Mouse (Mus musculus): ENCODE results near the gene Phldb3. TPM values are rescaled to one million over a fixed set of nuclear protein-coding genes. Genes with fewer than 3 reads are reported as not detected.
A peak's percentile ranks its signal among the peaks of the same experiment; 100 is the strongest.
"Not testable (repeated sequence)": the region's sequence is repeated elsewhere in the genome, so short reads cannot be mapped to it uniquely, and the experiment has no call there.

Gene Phldb3
- polyA plus RNA-seq, 1 experiment from 2014 or later = not detected

DNA sequence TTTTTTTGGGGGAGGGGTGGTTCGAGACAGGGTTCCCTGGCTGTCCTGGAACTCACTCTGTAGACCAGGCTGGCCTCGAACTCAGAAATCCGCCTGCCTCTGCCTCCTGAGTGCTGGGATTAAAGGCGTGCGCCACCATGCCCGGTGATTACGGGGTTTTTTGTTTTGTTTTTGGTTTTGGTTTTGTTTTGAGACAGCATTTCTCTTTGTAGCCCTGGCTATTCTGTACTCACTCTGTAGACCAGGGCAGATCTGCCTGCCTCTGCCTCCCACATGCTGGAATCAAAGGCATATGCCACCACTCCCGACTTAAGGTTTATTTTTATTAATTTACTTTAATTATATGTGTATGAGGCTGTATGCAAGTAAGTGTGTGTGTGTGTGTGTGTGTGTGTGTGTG, 7.8 kb downstream of the Phldb3 start:
- 87% methylated on average over 8 of the region's 8 CpGs for WGBS
- not testable (repeated sequence) for H3K36me3 ChIP-seq; H3K4me1 ChIP-seq (replicated peaks); H3K4me3 ChIP-seq; H3K4me2 ChIP-seq; ATAC-seq (ENCODE audit: low read depth); H3K27ac ChIP-seq (replicated peaks); H3K9me3 ChIP-seq; H3K9ac ChIP-seq
- peaks cover 13% of the 10 kb centered on the region for H3K27me3 ChIP-seq

DNA sequence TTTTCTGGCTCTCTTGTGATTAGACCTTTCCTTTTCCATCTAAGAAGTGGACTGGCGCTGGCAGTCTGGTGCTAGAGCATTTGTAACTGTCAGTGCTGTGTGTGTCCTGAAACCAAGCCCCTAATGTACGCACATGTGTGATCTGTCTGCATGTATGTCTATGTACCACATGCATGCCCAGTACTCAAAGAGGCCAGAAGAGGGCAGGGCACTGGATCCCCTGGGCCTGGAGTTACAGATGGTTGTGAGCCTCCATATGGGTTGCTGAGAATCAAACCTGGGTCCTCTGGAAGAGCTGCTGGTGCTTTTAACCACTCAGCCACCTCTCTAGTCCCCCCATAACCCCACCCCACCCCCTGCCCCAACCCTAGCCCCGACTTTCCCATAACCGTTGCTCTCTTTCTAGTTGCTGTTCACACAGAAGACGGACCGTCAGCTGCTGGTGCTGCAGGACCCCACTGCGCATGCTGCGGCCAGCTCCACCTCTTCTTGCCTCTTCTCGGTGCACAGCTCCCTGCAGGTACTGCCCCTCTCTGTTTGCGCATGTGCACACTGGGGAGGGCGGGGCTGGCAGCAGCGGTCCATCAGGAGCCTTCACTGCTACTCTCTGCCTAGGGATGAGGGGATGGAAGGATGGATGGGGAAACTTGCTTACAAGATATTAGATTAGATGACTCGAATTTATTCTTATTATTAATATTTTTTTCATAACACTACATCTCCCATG, 9.3 kb downstream of the Phldb3 start:
- no peaks in the 10 kb centered on the region for H3K4me1 ChIP-seq (replicated peaks)
- H3K27ac ChIP-seq (replicated peaks) = no peak overlapping the region
- ATAC-seq (ENCODE audit: low read depth) = no peak
- no peak overlapping the region for H3K4me3 ChIP-seq
- no peak overlapping the region for H3K9ac ChIP-seq
- no peak overlapping the region for H3K4me2 ChIP-seq
- H3K27me3 ChIP-seq = 0 out of 2 replicates have a peak, but pooled peaks cover 2% of the 10 kb centered on the region
- 52% methylated on average over 13 of the region's 13 CpGs for WGBS
- no peaks in the 10 kb centered on the region for H3K36me3 ChIP-seq
- no peaks in the 10 kb centered on the region for H3K9me3 ChIP-seq

DNA sequence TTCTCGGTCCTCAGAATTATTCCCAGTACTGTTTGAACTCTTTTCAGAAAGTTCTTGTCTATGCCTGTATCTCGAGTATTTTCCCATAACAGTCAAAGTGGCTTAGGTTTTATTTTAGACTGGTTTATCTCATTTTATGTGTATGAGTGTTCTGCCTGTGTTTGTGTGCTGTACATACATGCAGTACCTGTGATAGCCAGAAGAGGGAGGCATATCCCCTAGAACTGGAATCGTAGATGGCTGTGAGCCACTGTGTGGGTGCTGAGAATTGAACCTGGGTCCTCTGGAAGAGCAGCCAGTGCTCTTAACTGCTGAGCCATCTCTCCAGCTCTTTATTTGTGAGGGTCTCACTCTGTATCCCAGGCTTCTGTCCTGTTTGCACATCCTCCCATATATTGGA, 10.6 kb downstream of the Phldb3 start:
- H3K27me3 ChIP-seq = 0 out of 2 replicates have a peak, but pooled peaks cover 2% of the 10 kb centered on the region
- H3K4me3 ChIP-seq = no peak overlapping the region
- no peak for ATAC-seq (ENCODE audit: low read depth)
- H3K27ac ChIP-seq (replicated peaks) = no peak overlapping the region
- H3K9me3 ChIP-seq = no peaks in the 10 kb centered on the region
- no peaks in the 10 kb centered on the region for H3K4me1 ChIP-seq (replicated peaks)
- H3K4me2 ChIP-seq = no peak overlapping the region
- 82% methylated on average over 3 of the region's 3 CpGs for WGBS
- no peak overlapping the region for H3K9ac ChIP-seq
- H3K36me3 ChIP-seq = no peaks in the 10 kb centered on the region

DNA sequence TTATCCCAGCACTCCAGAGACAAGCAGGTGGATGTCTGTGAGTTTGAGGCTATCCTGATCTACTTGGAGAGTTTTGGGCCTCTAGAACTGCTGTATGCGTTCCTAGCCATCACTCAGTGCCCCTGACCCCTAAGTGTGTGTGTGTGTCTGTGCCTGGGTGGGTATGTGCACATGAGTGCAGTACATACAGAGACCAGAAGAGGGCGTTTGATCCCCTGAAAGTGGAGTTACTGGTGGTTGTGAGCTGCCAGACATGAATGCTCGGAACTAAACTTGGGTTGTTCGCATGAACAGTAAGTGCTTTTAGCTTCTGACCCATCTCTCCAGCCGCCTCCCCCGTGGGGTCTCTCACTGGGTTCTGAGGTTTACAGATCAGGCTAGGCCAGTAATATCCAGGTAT, 12.4 kb downstream of the Phldb3 start:
- Histone ChIP-seq H3K4me3 (no peak overlapping the region), H3K27me3 (0 out of 2 replicates have a peak, but pooled peaks cover 5% of the 10 kb centered on the region), H3K9ac (no peak overlapping the region), H3K9me3 (no peaks in the 10 kb centered on the region), H3K4me2 (no peak overlapping the region), H3K27ac (replicated peaks) (no peak overlapping the region), H3K36me3 (no peaks in the 10 kb centered on the region), H3K4me1 (replicated peaks) (no peaks in the 10 kb centered on the region)
- 81% methylated on average over 6 of the region's 6 CpGs for WGBS
- no peak for ATAC-seq (ENCODE audit: low read depth)

DNA sequence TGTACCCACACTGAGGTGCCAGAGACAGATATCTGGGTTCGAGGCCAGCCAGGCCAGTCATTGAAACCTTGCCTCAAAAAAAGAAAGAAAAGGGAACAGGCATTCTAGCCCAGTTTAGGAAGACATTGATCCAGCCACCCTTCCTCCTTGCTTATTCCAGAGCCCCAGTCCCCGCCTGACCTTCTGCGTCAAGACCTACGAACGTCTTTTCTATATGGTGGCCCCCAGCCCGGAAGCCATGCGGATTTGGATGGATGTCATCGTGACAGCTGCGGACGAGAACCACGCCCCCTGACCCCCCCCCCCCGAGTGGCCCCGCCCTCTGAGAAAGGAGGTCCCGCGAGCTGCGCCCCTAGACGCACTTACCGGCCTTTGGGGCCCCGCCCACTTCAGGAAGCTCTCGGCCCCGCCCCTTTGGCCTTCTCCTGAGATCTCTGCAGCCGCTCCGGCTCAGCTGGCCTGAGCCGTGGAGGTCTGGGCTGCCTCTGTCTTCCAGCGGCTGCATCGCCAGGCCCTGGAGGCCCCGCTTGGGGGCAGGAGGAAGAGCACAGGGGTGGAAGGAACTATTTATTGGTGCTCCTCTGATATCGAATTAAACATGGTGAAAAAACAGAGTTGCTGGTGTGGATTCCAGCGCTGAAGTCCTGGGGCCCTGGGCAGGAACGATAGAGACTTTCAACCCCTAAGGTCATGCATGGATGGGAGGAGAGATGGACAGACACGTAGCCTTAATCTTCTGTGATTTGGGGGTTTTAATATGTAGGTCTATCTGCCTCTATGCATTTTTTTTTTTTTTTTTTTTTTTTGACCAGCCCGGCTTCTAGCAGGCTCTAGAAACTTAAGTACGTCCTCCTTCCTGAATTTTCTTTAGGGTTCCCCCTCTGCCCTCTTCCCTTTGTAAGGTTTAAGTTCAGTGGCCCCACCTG, 18.4 kb downstream of the Phldb3 start:
- H3K4me3 ChIP-seq = peak overlapping the region; percentile 32
- H3K4me2 ChIP-seq = peak overlapping the region; percentile 59
- WGBS = 7% methylated on average over 32 of the region's 33 CpGs
- no peaks in the 10 kb centered on the region for H3K36me3 ChIP-seq
- peaks cover 10% of the 10 kb centered on the region; the same call in 1 of the 2 replicates for H3K27me3 ChIP-seq
- H3K27ac ChIP-seq (replicated peaks) = no peak overlapping the region
- no peaks in the 10 kb centered on the region for H3K9me3 ChIP-seq
- H3K9ac ChIP-seq = peak overlapping the region; percentile 60
- ATAC-seq (ENCODE audit: low read depth) = peak; percentile 52; the same call in 1 of the 2 replicates
- H3K4me1 ChIP-seq (replicated peaks) = peaks cover 7% of the 10 kb centered on the region

DNA sequence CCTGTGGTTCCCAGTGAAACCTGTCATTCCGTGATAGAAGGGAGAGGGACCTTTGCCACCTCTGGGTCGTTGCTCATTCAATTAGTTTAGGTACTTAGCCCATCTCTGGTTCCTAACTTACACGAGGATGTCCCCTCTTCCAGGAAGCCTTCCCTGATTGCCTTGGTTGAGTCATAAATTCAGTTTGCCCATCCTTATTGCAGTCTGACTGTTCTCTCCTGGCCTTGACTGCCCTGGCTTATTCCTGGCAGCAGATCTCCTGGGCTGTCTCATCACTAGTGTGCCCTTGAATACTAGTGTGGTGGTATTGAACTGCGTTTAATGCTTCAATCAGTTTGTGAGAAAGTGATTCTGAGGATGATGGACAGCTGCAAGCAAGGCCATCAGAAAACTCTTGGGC, 19.1 kb downstream of the Phldb3 start:
- H3K27me3 ChIP-seq = peaks cover 17% of the 10 kb centered on the region
- no peak overlapping the region for H3K9ac ChIP-seq
- H3K4me1 ChIP-seq (replicated peaks) = peaks cover 7% of the 10 kb centered on the region
- WGBS = 74% methylated on average over 4 of the region's 4 CpGs
- no peak overlapping the region for H3K4me3 ChIP-seq
- no peak overlapping the region for H3K27ac ChIP-seq (replicated peaks)
- no peaks in the 10 kb centered on the region for H3K9me3 ChIP-seq
- H3K36me3 ChIP-seq = no peaks in the 10 kb centered on the region
- no peak overlapping the region for H3K4me2 ChIP-seq
- no peak for ATAC-seq (ENCODE audit: low read depth)

DNA sequence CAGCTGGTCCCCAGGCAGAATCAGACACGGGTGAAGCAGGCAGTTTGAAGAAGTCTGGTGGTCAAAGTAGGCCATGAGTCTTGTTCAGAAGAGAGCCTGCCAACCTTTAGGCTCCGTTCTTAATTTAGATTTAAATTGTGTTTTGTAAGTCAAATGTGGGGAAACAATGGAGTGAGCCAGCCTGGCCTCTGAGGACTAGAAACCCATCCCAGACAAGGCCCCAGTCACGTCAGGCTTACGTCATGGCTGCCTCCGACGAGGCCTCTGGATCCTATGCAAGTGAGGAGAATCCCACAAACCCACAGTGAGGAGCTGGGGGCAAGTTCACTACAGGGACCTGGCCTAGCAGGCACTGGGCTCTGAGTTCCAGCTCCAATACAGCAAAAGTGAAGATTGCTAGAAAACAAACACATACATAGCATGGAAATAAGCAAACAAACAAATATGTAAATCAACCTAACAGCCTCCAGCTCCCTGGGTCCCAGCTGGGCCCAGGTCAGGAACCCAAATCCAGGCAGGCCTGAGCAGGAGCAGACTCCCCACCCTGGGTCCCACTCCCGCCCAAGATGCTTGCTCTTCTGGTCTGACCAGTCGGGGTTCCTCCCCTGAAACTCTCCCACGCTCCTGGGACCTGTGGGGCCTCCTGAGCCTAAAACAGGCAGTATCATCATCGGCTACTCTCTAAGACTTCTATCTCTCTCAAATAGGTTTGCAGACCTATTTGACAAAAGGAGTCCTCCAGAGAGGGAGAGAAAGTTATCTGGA, 19.7 kb downstream of the Phldb3 start:
- no peak for ATAC-seq (ENCODE audit: low read depth)
- Histone ChIP-seq H3K4me2 (no peak overlapping the region), H3K27me3 (peaks cover 21% of the 10 kb centered on the region), H3K36me3 (no peaks in the 10 kb centered on the region), H3K9me3 (no peaks in the 10 kb centered on the region), H3K9ac (no peak overlapping the region), H3K27ac (replicated peaks) (no peak overlapping the region), H3K4me1 (replicated peaks) (peaks cover 7% of the 10 kb centered on the region), H3K4me3 (no peak overlapping the region)
- WGBS = 67% methylated on average over 10 of the region's 10 CpGs

DNA sequence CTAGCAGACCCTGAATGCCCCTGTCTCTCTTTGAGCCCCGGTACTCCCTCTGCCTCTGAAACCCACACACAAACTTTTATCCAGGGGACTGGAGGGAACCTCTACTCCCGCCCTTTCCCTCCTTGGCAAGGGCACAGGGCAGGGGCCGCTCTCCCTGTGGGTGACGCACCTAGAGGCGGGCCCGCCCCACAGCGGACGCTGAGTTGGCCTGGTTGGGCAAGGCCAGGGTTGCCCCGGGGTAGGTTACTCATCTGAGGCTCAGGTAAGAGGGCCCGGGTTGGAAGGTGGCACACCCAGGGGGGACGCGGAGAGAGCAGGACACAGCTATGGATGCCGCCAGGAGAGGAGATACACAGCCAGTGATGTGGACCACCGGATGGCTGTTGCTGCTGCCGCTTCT, 25.7 kb downstream of the Phldb3 start, which contains the start of gene Lypd3:
Gene Lypd3, plus strand, starts transcription at position 287 of the 400 bp plus-strand sequence.
- H3K9ac ChIP-seq = no peak within 1 kb of the TSS
- ATAC-seq (ENCODE audit: low read depth) = no peak
- H3K36me3 ChIP-seq = no peaks in the 10 kb centered on the region
- 17% methylated on average over 15 of the region's 15 CpGs for WGBS
- peaks cover 71% of the 10 kb centered on the region for H3K27me3 ChIP-seq
- no peaks in the 10 kb centered on the region for H3K9me3 ChIP-seq
- no peak within 1 kb of the TSS for H3K4me3 ChIP-seq
- H3K4me2 ChIP-seq = peak within 1 kb of the TSS; percentile 34
- no peak within 1 kb of the TSS for H3K27ac ChIP-seq (replicated peaks)
- H3K4me1 ChIP-seq (replicated peaks) = peaks cover 23% of the 10 kb centered on the region

DNA sequence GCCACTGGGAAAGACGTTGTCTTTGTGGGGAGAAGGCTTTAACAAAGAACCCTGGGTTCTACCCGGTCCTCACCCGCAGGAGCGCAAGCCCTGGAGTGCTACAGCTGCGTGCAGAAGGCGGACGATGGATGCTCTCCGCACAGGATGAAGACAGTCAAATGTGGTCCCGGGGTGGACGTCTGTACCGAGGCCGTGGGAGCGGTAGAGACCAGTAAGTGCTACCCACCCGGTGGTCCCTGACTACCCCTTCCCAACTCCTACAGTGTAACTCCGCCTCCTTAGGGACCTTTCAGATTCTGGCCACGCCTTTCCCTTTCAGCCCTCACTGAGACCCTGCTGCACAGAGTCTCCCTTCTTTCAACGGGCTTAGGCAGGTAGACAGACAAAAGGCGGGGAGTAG, 26.5 kb downstream of the Phldb3 start:
- no peak overlapping the region for H3K27ac ChIP-seq (replicated peaks)
- peaks cover 23% of the 10 kb centered on the region for H3K4me1 ChIP-seq (replicated peaks)
- peaks cover 79% of the 10 kb centered on the region for H3K27me3 ChIP-seq
- ATAC-seq (ENCODE audit: low read depth) = no peak
- H3K4me3 ChIP-seq = no peak overlapping the region
- H3K9me3 ChIP-seq = no peaks in the 10 kb centered on the region
- WGBS = under 1% methylated on average over 18 of the region's 18 CpGs
- H3K4me2 ChIP-seq = peak overlapping the region; percentile 34
- no peak overlapping the region for H3K9ac ChIP-seq
- no peaks in the 10 kb centered on the region for H3K36me3 ChIP-seq

DNA sequence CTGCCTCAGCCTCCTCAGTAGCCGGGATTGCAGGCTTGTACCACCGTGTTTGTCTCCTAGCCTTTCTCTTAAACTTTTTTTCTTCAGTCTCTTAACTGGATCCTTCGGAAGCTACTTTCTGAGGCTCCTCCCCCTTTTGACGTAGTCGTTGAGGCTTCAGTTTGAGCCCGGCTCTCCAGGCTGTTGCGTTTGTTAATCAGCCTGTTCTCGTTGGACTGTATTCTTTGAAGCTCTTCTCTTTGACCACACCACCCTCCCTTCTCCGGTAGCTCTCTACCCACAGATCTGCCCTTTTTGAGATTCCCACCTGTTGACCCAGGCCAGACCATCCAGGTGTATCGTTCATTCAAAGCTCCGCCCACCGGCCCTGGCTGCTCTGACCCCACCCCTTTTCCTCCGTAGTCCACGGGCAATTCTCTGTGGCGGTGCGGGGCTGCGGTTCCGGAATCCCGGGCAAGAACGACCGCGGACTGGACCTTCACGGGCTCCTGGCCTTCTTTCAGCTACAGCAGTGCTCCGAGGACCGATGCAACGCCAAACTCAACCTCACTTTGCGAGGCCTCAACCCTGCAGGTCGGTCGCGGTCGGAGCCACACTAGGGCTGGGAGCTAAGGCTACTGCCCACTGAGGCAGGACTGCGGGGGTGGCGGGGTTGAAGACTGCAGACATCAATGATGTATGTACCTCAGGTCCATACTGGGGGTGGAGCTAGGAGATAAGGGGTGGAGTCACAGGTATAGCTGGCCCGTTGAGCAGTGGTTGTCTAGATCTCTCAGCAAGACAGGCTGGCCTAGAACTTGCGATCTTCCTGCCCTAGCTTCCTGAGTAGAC, 27.7 kb downstream of the Phldb3 start:
- 3% methylated on average over 35 of the region's 35 CpGs for WGBS
- H3K36me3 ChIP-seq = no peaks in the 10 kb centered on the region
- H3K27ac ChIP-seq (replicated peaks) = no peak overlapping the region
- H3K4me2 ChIP-seq = peak overlapping the region; percentile 61
- H3K27me3 ChIP-seq = peaks cover 89% of the 10 kb centered on the region
- H3K9ac ChIP-seq = 0 out of 2 replicates have a peak overlapping the region, but pooled peaks have one; percentile 22
- H3K4me3 ChIP-seq = peak overlapping the region; percentile 32
- no peak for ATAC-seq (ENCODE audit: low read depth)
- peaks cover 23% of the 10 kb centered on the region for H3K4me1 ChIP-seq (replicated peaks)
- no peaks in the 10 kb centered on the region for H3K9me3 ChIP-seq

DNA sequence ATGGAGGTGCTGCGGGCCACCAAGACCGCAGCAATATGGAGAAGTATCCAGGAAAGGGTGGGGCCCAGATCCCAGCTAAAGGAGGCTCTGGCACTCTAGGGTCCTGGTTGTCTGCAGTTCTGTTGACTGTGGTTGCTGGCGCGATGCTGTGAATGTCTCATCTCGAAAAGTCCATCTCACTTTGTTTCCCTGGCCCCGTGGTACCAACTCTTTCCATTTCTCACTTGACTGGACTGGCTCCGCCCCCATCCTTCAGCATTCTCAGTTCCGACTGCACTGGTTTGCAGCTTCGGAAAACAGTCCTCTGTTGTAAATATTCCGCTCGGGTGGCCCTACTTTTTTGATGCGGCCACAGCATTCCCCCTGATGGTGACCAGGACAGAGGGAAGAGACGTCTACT, 29.9 kb downstream of the Phldb3 start:
- Histone ChIP-seq H3K36me3 (no peaks in the 10 kb centered on the region), H3K27ac (replicated peaks) (no peak overlapping the region), H3K4me1 (replicated peaks) (peaks cover 23% of the 10 kb centered on the region), H3K9ac (no peak overlapping the region), H3K9me3 (no peaks in the 10 kb centered on the region), H3K27me3 (peaks cover 74% of the 10 kb centered on the region), H3K4me2 (no peak overlapping the region), H3K4me3 (no peak overlapping the region)
- WGBS = 67% methylated on average over 13 of the region's 13 CpGs
- no peak for ATAC-seq (ENCODE audit: low read depth)
